Mouse (Mus musculus) left cerebral cortex, adult 6 months (tissue): ENCODE data around the gene Fbxw25. TPM values are rescaled to one million over a fixed set of nuclear protein-coding genes. Genes with fewer than 3 reads are reported as not detected.

Experiments
- long read RNA-seq, 2 experiments: library from polyadenylated mRNA; unstranded; transcript quantifications; one replicate each; pipeline ENCODE4 v2.0.0; 2019 to 2020
- polyA plus RNA-seq: library from polyadenylated mRNA; unstranded; fragments of <200 nt; fragmentation: Nextera tagmentation; gene quantifications from 2 replicates; pipeline ENCODE4 v1.2.3, GENCODE M21; 2021

Fbxw25 gene
- polyA plus RNA-seq: not detected in 2 replicates
- long read RNA-seq, experiment 1: 0 reads
- long read RNA-seq, experiment 2: 0 reads

DNA sequence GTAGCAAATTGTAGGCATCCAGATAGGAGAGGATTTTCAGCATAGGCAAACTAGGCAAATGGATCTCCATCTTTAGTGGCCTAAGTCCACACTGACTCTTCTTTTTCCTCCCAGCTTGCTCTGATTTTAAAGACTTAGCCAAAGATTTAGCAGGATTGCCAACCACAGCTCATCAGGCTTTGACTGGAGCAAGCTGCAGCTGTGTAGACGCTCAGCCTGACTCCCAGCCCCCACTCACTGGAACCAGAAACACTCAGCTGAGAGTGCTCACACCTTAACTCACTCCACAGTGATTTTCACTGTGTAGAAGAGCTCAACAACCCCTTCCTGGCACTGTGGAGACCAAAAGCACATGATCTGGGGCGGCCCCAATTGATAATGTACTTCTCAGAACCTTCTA is at the start of gene Fbxw25:
Fbxw25 (minus strand) TSS at position 101 of the 400 bp plus-strand sequence.

DNA sequence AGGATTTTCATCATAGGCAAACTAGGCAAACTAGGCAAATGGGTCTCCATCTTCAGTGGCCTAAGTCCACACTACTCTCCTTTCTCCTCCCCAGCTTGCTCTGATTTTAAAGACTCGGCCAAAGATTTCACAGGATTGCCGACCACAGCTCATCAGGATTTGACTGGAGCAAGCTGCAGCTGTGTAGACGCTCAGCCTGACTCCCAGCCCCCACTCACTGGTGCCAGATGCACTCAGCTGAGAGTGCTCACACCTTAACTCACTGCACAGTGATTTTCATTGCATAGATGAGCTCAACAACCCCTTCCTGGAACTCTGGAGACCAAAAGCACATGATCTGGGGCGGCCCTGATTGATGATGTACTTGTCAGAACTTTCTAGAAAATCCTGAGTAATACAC is 38.1 kb upstream of the Fbxw25 start, which contains the start of gene Fbxw18:
Fbxw18 (minus strand) TSS at position 101 of the 400 bp plus-strand sequence.

DNA sequence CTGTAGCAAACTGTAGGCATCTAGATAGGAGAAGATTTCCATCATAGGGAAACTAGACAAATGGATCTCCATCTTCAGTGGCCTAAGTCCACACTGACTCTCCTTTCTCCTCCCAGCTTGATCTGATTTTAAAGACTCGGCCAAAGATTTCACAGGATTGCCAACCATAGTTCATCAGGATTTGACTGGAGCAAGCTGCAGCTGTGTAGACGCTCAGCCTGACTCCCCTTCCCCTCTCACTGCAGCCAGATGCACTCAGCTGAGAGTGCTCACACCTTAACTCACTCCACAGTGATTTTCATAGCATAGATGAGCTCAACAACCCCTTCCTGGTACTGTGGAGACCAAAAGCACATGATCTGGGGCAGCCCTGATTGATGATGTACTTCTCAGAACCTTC is 38.5 kb downstream of the Fbxw25 start, which contains the start of gene Fbxw24:
Fbxw24 (minus strand) TSS at position 101 of the 400 bp plus-strand sequence.

Other genes with a start within 250 kb of the Fbxw25 start
- not detected in 2 replicates for gene Fbxw16, start 215.5 kb downstream of the Fbxw25 start, polyA plus RNA-seq
- not detected in 2 replicates for gene Fbxw19, start 168.8 kb downstream of the Fbxw25 start, polyA plus RNA-seq
- 0.13 TPM in 1 of 2 replicates, not detected in the other for gene Fbxw15, start 96.4 kb downstream of the Fbxw25 start, polyA plus RNA-seq
- not detected in 2 replicates for gene Fbxw24, start 38.6 kb downstream of the Fbxw25 start, polyA plus RNA-seq
- not detected in 2 replicates for gene Fbxw18, start 38.0 kb upstream of the Fbxw25 start, polyA plus RNA-seq
- not detected in 2 replicates for gene Fbxw26, start 81.4 kb upstream of the Fbxw25 start, polyA plus RNA-seq
- not detected in 2 replicates for gene Fbxw27, start 126.0 kb upstream of the Fbxw25 start, polyA plus RNA-seq
- gene Spink8, start 147.6 kb upstream of the Fbxw25 start, polyA plus RNA-seq: 2.4 and 6.2 TPM in 2 replicates
- 12.6 and 12.9 TPM in 2 replicates for gene Nme6, start 168.1 kb upstream of the Fbxw25 start, polyA plus RNA-seq
- not detected in 2 replicates for gene Camp, start 185.0 kb upstream of the Fbxw25 start, polyA plus RNA-seq
- gene Cdc25a, start 210.9 kb upstream of the Fbxw25 start, polyA plus RNA-seq: 1.9 and 2.7 TPM in 2 replicates